Mouse (Mus musculus) 3134 (cell line): ENCODE results near the gene Ly6g5c.
A peak's percentile ranks its signal among the peaks of the same experiment; 100 is the strongest.
"Not testable (repeated sequence)": the region's sequence is repeated elsewhere in the genome, so short reads cannot be mapped to it uniquely, and the experiment has no call there.

ENCODE experiments used
- DNase-seq: peaks from one replicate; pipeline ENCODE4 v3.0.0-alpha.2; 2011; ENCODE audit warnings: low spot score; ENCODE audit not compliant: insufficient read length; ENCODE audit errors: extremely low read depth

Ly6g5c gene

GRCm38 (mm10) chr17:35105740-35106389 is 2.2 kb upstream of the Ly6g5c start:
- DNase-seq, result no peak

- no peak for DNase-seq
Observed at GRCm38 (mm10) chr17:35106522-35106921, 1.6 kb upstream of the Ly6g5c start.

- DNase-seq, result no peak
Observed at GRCm38 (mm10) chr17:35111774-35112173, 3.7 kb downstream of the Ly6g5c start.

GRCm38 (mm10) chr17:35115046-35116019 is 7.3 kb downstream of the Ly6g5c start, which contains the start of gene Ly6g5b:
TSS of gene Ly6g5b (minus strand) at chr17:35115428.
- no peak for DNase-seq

GRCm38 (mm10) chr17:35120745-35121142 is 12.7 kb downstream of the Ly6g5c start:
- no peak for DNase-seq

DNA sequence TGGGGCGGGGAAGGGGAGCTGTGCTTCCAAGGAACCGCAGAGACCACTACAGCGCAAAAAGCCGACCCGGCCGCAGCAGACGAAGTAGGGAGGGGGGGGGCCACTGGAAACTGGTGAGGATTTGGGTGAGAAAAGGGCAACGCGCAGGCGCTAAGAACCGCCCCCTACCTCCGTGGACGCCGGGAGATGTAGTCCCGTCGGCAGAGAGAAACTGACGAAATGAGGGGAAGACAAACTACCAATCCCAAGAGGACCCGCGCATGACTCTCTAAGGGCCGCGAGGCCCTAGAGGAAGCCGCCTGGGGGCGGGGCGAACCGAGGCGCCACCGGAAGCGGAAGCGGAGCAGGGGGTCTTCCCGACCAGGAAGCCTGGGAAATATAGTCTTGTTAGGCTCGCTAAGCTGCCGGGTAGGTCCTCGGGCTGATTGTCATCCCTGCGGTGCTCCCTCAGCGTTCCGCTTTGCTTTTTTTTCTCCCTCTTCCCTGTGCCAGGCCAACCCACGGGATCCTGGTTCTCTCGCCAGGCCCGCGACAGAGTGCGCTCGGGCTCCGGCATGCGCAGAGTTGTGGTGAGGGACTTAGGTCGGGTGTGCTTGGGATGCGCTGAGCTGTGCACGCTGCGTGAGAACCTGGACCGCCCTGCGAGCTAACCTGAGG is 13.2 kb downstream of the Ly6g5c start, which contains the start of gene Gpank1:
Gpank1 (plus strand) TSS at position 313 of the 657 bp plus-strand sequence.
- DNase-seq, result peak; percentile 100

DNA sequence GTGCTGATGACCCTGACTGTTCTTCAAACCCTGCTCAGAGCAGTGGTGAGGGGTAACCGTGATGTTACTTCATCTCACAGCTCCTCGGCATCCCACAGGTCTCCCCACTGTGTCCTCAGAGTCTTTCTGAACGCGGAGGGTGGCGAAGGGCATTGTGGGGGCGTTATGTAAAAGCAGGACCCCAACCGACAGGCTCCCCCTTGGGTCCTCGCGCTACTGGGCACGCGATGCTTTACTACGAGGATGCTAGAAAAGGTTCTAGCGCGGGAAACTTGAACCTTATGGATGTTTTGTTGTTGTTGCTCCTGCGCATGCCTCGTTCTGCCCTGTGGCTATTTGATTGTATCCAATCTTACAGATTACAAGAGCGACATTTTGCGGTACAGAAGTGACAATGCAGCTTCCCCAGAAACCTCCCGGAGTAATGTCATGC is 13.8 kb downstream of the Ly6g5c start, which contains the start of gene Csnk2b:
Csnk2b (minus strand) TSS at position 183 of the 433 bp plus-strand sequence.
- DNase-seq, result no peak

DNA sequence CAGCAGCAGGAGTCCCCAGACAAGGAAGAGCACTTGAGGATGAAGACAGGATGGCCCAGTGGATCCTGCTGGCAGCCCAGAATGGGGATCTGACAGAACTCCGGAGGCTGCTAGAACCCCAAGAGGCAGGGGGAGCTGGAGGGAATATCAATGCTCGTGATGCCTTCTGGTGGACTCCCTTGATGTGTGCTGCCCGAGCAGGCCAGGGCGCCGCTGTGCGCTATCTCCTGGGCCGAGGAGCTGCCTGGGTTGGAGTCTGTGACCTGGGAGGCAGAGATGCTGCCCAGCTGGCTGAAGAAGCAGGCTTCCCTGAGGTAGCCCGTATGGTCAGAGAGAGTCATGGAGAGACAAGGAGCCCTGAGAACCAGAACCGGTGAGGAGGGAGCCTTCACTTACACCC is 15.2 kb downstream of the Ly6g5c start:
- not testable (repeated sequence) for DNase-seq

DNA sequence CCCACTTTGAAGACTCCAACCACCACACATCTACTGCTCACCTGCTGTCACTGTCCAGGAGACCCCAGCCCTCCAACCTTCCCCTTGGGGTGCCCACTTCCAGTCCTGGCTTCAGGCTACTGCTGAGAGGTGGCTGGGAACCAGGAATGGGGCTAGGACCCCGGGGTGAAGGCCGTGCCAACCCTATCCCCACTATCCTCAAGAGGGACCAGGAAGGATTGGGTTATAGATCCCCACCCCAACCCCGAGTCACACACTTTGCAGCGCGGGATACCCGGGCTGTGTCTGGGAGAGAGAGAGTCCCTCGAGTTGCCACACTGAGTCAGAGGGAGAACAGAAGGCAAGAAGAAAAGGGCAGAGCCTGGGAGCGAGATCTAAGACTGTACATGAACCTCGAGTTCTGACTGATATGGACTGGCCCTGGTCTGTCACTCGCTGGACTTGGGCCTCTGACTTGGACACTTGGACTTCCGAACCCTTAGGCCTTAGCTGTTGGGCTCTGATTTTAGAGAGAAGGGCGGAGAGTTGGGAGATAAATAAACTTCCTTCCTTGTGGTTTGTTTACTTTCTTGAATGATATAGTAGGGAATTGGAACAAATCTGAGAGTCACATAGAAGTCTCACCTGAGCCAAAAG is 16.3 kb downstream of the Ly6g5c start:
- not testable (repeated sequence) for DNase-seq

DNA sequence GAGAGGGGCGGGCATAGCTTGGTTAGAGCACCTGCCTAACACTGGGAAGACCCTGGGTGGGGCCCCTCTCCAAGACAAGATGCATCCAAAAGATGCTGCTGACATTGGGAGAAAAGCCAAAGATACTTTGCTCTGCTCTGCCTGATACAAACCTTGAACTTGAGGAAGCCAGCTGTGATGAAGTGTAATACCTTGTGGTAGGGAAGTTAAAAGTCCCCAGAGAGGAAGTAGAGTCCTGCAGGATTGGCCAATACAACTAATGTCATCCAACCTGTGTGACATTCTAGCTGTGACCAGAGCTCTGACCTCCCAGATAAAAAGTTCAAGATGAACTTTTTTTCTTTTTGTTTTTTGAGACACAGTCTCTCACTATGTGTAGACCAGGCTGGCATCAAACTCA is 17.0 kb downstream of the Ly6g5c start:
- no peak for DNase-seq

- no peak for DNase-seq
Observed at GRCm38 (mm10) chr17:35125578-35125977, 17.5 kb downstream of the Ly6g5c start.

- DNase-seq, result peak; percentile 87
Observed at GRCm38 (mm10) chr17:35126206-35126611, 18.1 kb downstream of the Ly6g5c start, which contains the start of gene D17H6S53E. TSS of gene D17H6S53E (plus strand) at chr17:35126373.

DNA sequence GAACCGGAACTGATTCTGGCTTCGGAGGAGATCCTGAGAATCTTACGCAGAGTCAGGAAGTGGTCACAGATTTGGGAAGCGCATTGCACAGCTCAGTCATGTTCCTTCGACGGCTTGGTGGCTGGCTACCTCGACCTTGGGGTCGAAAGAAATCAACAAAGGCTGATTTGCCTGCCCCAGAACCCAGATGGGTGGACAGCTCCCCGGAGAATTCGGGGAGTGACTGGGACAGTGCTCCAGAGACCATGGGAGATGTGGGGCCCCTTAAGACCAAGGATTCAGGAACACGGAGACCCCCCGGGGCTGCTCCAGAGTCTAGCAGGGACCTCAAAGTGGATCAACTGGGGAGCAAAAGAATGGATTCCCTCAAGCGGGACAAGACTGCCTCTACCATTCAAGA is 18.9 kb downstream of the Ly6g5c start:
- no peak for DNase-seq

DNA sequence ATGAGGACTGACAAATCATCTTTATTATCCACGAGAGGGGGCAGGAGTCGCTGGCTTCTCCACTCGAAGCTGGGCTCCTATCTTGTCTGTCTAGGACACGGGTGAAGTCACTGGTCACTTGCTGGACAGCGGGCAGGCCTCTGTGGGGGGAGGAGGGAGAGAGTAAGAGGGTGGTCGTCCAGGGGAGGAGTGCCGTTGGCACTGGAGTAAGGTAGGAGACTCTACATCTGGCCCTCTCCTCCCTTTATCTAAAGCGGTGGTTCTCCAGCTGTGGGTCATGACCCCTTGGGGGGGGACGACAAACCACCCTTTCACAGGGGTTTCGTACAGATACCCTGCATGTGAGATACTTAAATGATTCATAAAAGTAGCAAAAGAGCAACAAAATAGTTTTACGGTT is 20.9 kb downstream of the Ly6g5c start:
- no peak for DNase-seq

DNA sequence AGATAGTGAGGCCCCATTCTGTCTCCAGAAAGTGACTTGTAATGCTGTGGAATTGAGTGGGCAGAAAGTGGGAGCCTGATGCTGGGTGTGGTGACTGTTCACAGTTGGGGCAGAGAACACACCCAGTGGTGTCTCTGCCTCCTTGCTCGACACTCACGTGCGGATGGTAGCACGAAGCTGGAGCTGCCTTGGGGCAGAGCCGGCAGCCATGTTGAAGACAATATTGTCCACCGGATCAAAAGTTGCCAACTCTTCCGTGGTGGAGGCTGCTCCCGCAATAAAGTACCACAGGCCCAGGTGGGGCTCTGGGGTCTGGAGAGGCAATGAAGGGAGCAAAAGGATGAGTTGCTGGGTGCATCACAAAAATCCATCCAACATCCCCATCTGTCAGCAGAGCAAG is 23.0 kb downstream of the Ly6g5c start:
- DNase-seq, result no peak

DNA sequence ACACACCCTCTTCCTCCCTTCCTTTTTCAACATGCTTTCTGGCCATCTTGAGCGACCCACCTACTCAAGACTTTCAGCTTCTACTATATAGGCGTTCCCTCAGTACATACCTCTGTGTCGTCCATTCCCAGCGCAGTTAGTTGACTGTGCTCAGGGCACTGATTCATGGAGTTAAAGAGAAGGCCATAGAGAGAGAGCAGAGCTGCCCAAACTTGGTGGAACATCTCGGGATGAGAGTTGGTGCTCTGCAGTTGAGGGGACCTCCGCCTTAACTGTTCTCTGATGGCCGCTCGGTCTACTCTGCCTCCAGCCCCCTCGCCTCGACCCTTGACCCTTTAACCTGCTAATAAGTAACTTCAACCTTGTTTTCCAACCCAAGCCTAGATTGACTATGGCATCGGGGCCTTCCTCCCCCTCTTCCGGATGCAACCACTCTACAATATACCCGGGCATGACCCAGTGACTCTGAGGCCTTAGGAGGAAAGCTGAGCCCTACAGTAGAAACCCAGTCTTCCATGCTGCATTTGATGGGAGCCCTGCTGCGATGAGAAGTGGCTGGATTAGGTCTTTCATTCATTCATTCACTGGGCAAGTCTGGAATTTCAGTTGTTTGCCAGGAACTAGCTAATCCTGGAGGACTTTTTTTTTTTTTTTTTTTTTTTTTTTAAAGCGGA is 23.6 kb downstream of the Ly6g5c start, which contains the start of gene Apom:
Apom (minus strand) TSS at position 551 of the 674 bp plus-strand sequence.
- DNase-seq, result no peak

DNA sequence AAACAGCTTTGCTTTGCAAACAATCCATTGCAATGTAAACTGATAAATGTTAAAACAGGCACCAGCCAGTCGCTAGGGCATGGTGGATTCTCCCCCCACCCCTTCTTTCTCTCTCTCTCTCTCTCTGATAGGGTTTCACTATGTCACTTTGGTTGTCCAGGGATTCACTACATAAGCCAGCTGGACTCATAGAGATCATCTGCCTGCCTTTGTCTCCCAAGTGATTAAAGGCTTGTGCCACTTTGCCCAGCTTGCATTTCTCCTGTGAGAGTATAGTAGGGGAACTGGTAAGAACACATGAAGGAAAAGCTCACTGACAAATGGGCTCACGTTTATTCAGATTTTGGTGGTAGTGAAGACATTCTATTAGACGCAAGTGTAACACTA is 24.1 kb downstream of the Ly6g5c start:
- DNase-seq, result no peak

DNA sequence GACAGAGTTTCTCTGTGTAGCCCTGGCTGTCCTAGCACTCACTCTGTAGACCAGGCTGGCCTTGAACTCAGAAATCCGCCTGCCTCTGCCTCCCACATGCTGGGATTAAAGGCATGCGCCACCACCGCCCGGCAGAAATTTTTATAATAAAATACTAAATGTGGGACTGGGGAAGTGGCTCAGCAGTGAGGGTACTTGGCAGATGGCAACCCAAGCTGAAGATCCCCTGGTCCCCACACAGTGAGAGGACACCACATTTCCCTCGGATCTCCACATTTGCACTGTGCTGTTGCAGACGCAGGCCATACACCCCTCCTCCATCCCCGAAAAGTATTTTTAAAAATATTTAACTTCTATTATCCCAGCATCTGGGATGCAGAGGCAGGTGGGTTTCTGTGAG is 25.4 kb downstream of the Ly6g5c start:
- DNase-seq, result no peak

DNA sequence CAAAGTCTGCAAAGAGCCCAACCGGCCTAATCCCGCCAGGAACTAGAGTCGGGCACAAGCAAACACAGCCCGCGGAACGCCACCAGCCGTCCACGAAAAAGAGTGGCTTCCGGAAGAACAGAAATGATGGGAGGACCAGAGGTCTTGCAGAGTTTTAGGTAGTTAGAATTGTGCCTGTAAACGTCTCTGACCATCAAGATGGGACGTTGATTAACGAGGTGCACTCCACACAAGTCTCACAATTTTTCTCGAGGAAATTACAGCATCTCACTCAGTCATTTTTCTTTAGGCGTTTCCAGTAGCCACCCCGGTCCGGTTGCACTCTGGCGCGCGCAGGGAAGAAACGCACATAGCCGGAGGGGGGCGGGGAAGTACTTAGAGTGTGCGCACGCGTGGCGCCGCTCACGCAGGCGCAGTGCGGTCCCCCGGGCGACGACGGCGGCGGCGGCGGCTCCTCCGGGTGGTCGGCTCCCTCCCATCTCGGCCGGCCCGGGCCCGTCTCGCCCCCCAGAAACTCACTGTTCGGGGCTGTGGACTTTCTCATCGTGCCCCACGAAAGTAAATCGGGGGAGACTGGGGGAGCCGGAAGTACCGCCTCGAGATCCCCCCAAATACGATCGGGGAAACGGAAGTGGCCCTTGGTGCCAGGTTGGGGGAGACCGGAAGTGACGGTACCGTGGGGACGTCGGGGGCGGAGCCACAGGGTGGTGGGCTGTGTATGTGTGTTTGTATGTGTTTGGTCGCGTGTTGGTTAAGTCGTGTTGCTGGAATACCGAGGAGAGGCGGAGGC is 26.9 kb downstream of the Ly6g5c start, which contains the start of gene Bag6:
Bag6 (plus strand) TSS at position 378 of the 790 bp plus-strand sequence.
- peak; percentile 95 for DNase-seq
